Mouse (Mus musculus) kidney, embryonic 15.5 days (tissue): Measurements from ENCODE around the gene Slc6a6. TPM values are rescaled to one million over a fixed set of nuclear protein-coding genes. Genes with fewer than 3 reads are reported as not detected.

Source experiments
- ATAC-seq: fragments of 200-750 bp; cut with Nextera tagmentation; replicated peaks from 2 replicates; pipeline ENCODE4 v1.8.0; 2017; ENCODE audit warnings: moderate TSS enrichment; ENCODE audit not compliant: low FRiP score
- H3K27ac ChIP-seq: fragments of 300-500 bp; sonication (generic); 2 replicates; pipeline ENCODE4 v1.5.1; 2015; ENCODE audit warnings: mild to moderate bottlenecking, inconsistent platforms
- H3K27me3 ChIP-seq: fragments of 300-500 bp; sonication (generic); 2 replicates; pipeline ENCODE4 v1.6.1; 2015; ENCODE audit warnings: inconsistent platforms
- H3K36me3 ChIP-seq: fragments of 300-500 bp; sonication (generic); 2 replicates; pipeline ENCODE4 v1.6.1; 2015; ENCODE audit warnings: inconsistent platforms
- H3K4me1 ChIP-seq: fragments of 300-500 bp; sonication (generic); 2 replicates; pipeline ENCODE4 v1.6.1; 2015; ENCODE audit warnings: inconsistent platforms
- H3K4me2 ChIP-seq: fragments of 300-500 bp; sonication (generic); 2 replicates; pipeline ENCODE4 v1.6.1; 2015; ENCODE audit warnings: moderate library complexity, mild to moderate bottlenecking, inconsistent platforms
- H3K4me3 ChIP-seq: fragments of 300-500 bp; sonication (generic); replicated peaks from 2 replicates; pipeline ENCODE4 v1.5.1; 2015; ENCODE audit warnings: mild to moderate bottlenecking, inconsistent platforms
- H3K9ac ChIP-seq: fragments of 300-500 bp; sonication (generic); 2 replicates; pipeline ENCODE4 v1.6.1; 2015; ENCODE audit warnings: mild to moderate bottlenecking, inconsistent platforms
- H3K9me3 ChIP-seq: fragments of 300-500 bp; sonication (generic); replicated peaks from 2 replicates; pipeline ENCODE4 v1.6.1; 2016; ENCODE audit warnings: inconsistent platforms
- WGBS: fragments of 180-500 bp; shearing (Covaris S2); methylation state at CpG from one replicate; pipeline ENCODE4 v1.1.7; 2015; ENCODE audit warnings: mixed read lengths; 5-methylcytosine and 5-hydroxymethylcytosine counted together
- polyA plus RNA-seq: library from polyadenylated mRNA; unstranded; fragments of >200 nt; fragmentation: Nextera tagmentation; extraction: Ambion mirVana; gene quantifications from 2 replicates; pipeline ENCODE4 v1.2.1, GENCODE M21; 2015

The Slc6a6 gene
- polyA plus RNA-seq, 1 experiment from 2014 or later, result 87.2 TPM

DNA sequence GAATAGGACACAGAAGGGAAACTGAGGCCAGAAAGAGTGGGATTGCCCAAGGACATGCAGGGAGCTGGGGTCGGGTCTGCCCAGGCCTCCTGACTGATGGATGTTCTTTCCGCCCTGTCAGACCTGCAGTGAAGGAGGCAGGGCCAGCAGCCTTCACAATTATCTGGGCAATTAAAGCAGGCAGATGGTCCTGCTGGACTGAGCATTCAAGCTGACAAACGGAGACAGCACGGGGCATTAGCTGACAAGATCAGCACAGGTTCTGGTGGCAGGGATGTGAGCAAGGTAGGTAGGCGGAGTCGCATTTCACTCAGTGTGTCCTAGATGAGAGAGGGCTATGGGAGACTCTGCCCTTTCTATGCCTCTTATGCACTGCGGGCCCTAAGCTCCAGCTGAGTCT, 120.3 kb downstream of the Slc6a6 start:
- no peak for ATAC-seq

DNA sequence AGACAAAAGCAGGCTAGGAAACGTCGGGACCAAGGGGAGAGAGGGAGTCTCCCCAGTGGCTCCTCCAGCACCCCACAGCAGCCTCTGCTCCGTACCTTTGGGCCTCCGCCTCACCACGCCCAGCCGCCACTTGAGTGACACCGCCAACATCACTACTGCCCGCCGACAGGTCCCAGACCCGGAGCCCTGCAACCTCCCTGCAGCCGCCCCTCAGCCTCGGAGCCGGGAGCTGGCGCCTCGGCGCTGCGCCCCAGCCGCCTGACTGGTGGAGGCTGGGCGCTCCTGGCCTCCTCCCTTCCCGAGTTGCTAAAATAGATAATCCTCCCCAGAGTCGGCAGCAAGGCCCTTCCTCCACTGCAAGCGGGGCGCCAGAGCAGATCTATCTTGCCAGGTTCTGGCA, 123.3 kb downstream of the Slc6a6 start:
- peak overlapping the region; percentile 23 for H3K4me3 ChIP-seq
- ATAC-seq, result 0 out of 2 replicates have a peak, but pooled peaks have one; percentile 29

More for the DNA sequence above, 120.3 kb downstream of the Slc6a6 start:
- WGBS, result 34% methylated on average over 7 of the region's 7 CpGs
- H3K4me2 ChIP-seq, result no peak overlapping the region
- H3K9ac ChIP-seq, result no peak overlapping the region
- no peaks in the 10 kb centered on the region for H3K36me3 ChIP-seq
- H3K4me3 ChIP-seq, result no peak overlapping the region
- H3K9me3 ChIP-seq, result no peaks in the 10 kb centered on the region
- H3K27ac ChIP-seq, result no peak overlapping the region
- H3K4me1 ChIP-seq, result peaks cover 16% of the 10 kb centered on the region
- H3K27me3 ChIP-seq, result peaks cover 65% of the 10 kb centered on the region

DNA sequence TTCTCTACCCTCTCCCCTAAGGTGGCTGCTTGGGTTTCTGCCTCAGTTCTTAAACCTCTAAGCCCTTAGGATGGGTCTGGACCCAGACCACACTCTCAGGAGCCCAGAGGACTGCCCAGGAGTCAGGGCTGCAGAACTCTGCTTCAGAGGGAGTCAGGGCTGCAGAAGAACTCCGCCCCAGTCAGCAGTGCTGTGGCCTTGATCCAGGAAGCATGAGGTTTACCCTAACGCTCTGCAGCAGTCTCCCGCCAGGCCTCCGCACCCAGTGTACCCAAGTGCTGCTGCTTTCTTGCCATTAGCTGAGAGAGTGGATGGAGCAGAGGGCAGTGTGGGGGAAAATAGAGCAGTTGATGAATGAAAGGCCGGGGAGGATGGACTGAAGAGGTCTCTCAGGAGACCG, 124.2 kb downstream of the Slc6a6 start:
- H3K27me3 ChIP-seq, result peaks cover 64% of the 10 kb centered on the region
- no peak overlapping the region for H3K9ac ChIP-seq
- H3K36me3 ChIP-seq, result no peaks in the 10 kb centered on the region
- peaks cover 12% of the 10 kb centered on the region for H3K4me1 ChIP-seq
- ATAC-seq, result no peak
- H3K27ac ChIP-seq, result no peak overlapping the region
- WGBS, result 58% methylated on average over 6 of the region's 6 CpGs
- no peak overlapping the region for H3K4me2 ChIP-seq
- H3K4me3 ChIP-seq, result no peak overlapping the region
- no peaks in the 10 kb centered on the region for H3K9me3 ChIP-seq

More for the DNA sequence above, 123.3 kb downstream of the Slc6a6 start:
- WGBS, result under 1% methylated on average over 23 of the region's 23 CpGs
- H3K4me2 ChIP-seq, result peak overlapping the region; percentile 53
- H3K27me3 ChIP-seq, result peaks cover 69% of the 10 kb centered on the region
- no peaks in the 10 kb centered on the region for H3K36me3 ChIP-seq
- peak overlapping the region; percentile 12; the same call in 1 of the 2 replicates for H3K9ac ChIP-seq
- H3K27ac ChIP-seq, result no peak overlapping the region
- H3K4me1 ChIP-seq, result peaks cover 12% of the 10 kb centered on the region
- H3K9me3 ChIP-seq, result no peaks in the 10 kb centered on the region

Other genes with a start within 250 kb of the Slc6a6 start
- 30.2 and 30.7 TPM in 2 replicates for gene Chchd4, start 210.5 kb upstream of the Slc6a6 start, polyA plus RNA-seq
- gene Tmem43, start 210.3 kb upstream of the Slc6a6 start, polyA plus RNA-seq, result 44.7 and 46.5 TPM in 2 replicates
- 25.1 and 25.5 TPM in 2 replicates for gene Xpc, start 168.2 kb upstream of the Slc6a6 start, polyA plus RNA-seq
- 280 and 313 TPM in 2 replicates for gene Lsm3, start 168.1 kb upstream of the Slc6a6 start, polyA plus RNA-seq
- 0.81 and 0.92 TPM in 2 replicates for gene Grip2, start 143.2 kb downstream of the Slc6a6 start, polyA plus RNA-seq
- 35.0 and 37.6 TPM in 2 replicates for gene Ccdc174, start 194.0 kb downstream of the Slc6a6 start, polyA plus RNA-seq
- gene 4930590J08Rik, start 218.8 kb downstream of the Slc6a6 start, polyA plus RNA-seq, result 0.25 and 0.57 TPM in 2 replicates